Mouse (Mus musculus) brain, embryonic 14.5 days (tissue): Measurements from ENCODE around the gene Ankrd42. TPM values are rescaled to one million over a fixed set of nuclear protein-coding genes. Genes with fewer than 3 reads are reported as not detected.

Source experiments
- DNase-seq: peaks from one replicate; pipeline ENCODE4 v3.0.0-alpha.2; 2011; ENCODE audit warnings: low read depth
- CTCF ChIP-seq: fragments of 200-500 bp; IDR thresholded peaks from 2 replicates; pipeline ENCODE4 v1.5.1; 2012; ENCODE audit warnings: inconsistent platforms, mild to moderate bottlenecking, moderate library complexity, borderline replicate concordance; ENCODE audit not compliant: insufficient read depth, insufficient read length; ENCODE audit errors: extremely low read depth
- POLR2A ChIP-seq: fragments of 200-500 bp; IDR thresholded peaks from 2 replicates; pipeline ENCODE4 v1.6.1; 2012; ENCODE audit warnings: mild to moderate bottlenecking, inconsistent platforms, borderline replicate concordance; ENCODE audit not compliant: poor library complexity, insufficient read depth, insufficient read length, severe bottlenecking; ENCODE audit errors: extremely low read depth
- polyA plus RNA-seq: library from polyadenylated mRNA; depleted of rRNA; stranded (reverse); fragments of >200 nt; gene quantifications from 2 replicates; pipeline ENCODE4 v1.2.3, GENCODE M21; 2012; rRNA removed

The Ankrd42 gene
- polyA plus RNA-seq, 1 experiment = 12.0 TPM

- no peak for TF ChIP-seq CTCF
These were observed 86.5 kb downstream of the Ankrd42 start for GRCm38 (mm10) chr7:92550248-92550989.

DNA sequence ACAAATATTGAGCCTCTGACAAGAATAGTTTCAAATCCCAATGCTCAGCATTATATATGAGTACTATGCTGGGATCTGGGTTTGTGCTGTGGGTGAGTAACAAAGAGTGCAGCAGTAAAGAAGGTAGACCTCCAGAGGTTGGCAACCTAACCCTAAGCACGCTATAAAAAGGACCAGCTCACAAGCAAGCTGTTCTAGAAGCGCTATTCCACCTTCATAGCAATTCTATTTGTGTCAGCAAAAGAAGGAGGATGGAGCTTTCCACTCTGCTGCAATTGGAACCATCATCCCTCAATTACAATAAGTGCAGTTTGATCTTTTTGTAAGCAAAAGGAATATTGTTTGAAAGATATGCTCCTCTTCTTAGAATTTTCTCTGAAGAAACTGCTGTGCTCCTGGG lies 90.2 kb downstream of the Ankrd42 start:
- no peak for DNase-seq
- TF ChIP-seq CTCF = no peak
- no peak for TF ChIP-seq POLR2A

More at GRCm38 (mm10) chr7:92550248-92550989, 86.5 kb downstream of the Ankrd42 start:
- DNase-seq = no peak

DNA sequence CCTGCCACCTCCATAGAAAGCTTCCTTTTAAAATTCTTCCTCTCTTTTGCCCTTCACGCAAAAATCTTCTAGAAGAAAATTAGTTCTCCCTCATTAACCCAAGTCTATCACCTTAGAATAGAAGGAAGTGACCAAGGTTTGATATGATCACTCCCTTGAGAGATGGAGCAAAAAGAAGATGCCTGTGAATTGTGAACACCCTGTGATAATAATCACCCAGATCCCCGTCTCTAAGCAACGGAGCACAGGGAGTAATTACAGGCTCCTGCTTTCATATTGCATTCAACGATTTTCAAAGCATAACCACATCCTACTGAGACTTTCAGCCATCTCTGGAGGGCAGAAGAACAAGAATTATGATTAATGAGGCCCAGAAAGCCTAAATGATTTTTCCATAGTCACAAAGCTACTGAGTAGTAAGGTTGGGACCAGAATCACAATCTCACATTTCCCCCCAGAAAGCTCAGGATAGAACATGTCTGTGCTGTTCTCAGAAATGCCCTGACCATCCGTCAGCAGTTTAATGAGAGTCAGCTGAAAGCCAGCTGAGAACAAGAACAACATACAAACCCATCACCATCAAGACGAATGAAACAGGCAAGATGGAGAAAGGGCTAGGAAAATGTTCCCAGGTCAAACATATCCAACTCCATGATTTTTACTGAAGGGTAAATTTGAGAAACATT lies 104.4 kb downstream of the Ankrd42 start:
- DNase-seq = peak; percentile 89
- no peak for TF ChIP-seq POLR2A
- no peak for TF ChIP-seq CTCF

Other genes starting within 250 kb of the Ankrd42 start
- gene Ccdc90b, start 76.0 kb downstream of the Ankrd42 start, polyA plus RNA-seq = 37.3 and 40.8 TPM in 2 replicates
- gene Pcf11, start 32.8 kb upstream of the Ankrd42 start, polyA plus RNA-seq = 28.1 TPM in 2 replicates
- gene Rab30, start 104.5 kb upstream of the Ankrd42 start, polyA plus RNA-seq = 9.9 and 12.9 TPM in 2 replicates
- gene Ddias, start 237.1 kb upstream of the Ankrd42 start, polyA plus RNA-seq = 2.6 and 3.5 TPM in 2 replicates
- 14.4 and 20.3 TPM in 2 replicates for gene Prcp, start 237.3 kb upstream of the Ankrd42 start, polyA plus RNA-seq